Mouse (Mus musculus) gonadal fat pad, adult 2 months (tissue): Measurements from ENCODE around the gene Marveld2. TPM values are rescaled to one million over a fixed set of nuclear protein-coding genes. Genes with fewer than 3 reads are reported as not detected.

Experiments used
- DNase-seq: peaks from one replicate; pipeline ENCODE4 v3.0.0-alpha.2; 2012; ENCODE audit warnings: low read depth
- polyA plus RNA-seq: library from polyadenylated mRNA; depleted of rRNA; stranded (reverse); fragments of >200 nt; gene quantifications from 2 replicates; pipeline ENCODE4 v1.2.3, GENCODE M21; 2012

The Marveld2 gene
- polyA plus RNA-seq, 1 experiment: 10.3 TPM

DNA sequence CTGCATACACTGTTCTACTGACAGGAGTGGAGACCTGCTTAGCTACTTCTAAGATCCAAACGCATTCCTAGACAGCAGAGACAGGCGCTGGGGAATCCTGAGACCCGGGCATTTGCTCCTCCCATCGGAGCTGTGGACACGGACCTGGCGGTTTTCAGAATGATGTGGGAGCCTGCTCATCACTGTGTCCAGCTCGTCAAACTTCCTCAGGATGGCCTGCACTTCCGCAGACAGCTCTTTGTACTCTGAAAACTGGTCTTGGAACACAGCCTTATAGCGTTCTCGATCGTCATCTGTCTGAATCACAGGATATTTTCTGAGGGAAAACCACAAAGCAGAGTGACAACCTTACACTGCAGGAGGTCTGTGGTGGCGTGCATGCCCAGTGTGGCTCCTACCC lies 16.5 kb downstream of the Marveld2 start:
- no peak for DNase-seq

DNA sequence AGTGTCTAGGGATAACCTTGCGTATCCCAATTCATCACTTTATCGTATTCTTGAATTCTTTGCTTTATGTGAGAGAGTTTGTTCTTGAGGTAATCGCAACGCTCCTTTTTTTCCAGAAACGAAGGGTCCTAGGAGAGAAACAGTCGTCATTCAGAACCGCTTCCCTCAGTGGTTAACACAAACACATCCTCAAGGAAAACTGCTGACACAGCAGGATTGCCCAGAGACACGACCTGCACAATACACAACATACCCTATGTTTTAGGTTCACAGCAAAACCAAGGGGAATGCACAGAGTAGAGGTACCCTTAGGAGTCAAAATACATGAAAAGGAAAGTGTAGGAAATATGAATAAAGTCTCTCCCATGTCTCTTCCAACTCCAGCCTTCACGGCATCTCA lies 19.5 kb downstream of the Marveld2 start:
- no peak for DNase-seq

DNA sequence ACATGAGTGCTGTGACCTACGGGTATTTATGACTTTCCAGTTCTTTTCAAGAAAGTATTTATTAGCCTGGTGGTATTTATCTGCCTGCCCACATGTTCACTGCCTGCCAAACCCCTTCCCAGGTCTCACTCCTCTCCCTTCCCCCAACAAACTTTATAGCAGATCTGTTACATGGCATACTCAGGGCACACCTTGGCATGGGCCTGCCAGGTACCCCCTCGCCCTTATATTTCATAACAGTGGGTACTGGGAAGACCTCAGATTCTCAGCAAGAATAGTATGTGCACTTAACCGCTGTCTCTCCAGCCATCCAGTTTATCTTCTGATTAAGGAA lies 21.3 kb downstream of the Marveld2 start:
- no peak for DNase-seq

DNA sequence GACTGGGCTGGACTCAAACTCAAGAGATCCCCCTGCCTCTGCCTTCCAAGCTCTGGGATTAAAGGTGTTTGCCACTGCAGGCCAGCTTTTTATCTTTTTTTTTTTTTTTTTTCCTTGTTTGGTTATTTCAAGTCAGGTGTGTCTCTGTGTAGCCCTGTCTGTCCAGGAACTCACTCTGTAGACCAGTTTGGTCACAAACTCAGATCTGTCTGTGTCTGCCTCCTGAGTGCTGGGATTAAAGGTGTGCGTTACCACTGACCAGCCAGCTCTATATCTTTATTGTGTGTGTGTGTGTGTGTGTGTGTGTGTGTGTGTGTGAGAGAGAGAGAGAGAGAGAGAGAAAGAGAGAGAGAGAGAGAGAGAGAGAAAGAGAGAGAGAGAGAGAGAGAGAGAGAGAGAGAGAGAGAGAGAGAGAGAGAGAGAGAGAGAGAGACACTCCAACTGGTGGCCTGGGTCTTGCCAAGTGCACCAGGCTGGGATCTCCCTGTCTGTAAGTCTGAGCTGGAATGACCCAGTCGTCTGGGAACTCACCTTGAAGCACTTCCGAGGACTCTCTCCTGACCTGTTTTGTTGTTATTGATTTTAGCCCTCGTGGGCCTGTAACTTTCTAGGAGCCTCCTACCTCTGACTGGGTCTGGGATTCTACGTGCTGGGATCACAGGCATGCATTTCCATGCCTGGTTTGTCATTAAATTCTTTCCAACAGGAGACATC lies 21.8 kb downstream of the Marveld2 start:
- no peak for DNase-seq

DNA sequence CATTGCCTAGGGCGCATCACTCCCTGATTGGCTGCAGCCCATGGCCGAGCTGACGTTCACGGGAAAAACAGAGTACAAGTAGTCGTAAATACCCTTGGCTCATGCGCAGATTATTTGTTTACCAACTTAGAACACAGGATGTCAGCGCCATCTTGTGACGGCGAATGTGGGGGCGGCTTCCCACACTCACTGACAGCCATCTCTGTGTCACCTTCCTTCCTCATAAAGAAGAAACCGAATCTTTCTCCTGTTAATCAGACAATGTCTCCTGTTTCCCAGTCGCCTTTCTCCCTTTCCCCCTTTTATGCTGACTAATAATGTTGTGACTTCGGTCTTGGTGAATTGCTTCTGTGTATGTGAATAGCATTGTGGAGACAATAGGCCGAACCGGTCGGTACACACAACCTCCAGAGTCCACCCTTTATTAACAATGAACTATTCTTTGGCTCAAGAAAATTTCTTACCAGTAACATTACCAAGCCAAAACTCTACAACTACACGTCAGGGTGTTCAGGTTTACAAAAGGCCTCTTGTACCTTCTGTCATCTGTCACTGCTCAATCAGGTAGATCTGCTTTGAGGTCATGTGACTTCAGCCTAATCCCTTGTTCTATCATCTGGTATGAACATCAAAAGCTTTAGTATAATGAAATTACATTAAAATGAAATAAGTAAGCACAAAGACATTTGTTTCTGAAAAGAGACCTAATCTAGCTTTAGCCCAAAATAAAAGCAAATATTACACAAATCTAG lies 22.6 kb downstream of the Marveld2 start:
- no peak for DNase-seq

DNA sequence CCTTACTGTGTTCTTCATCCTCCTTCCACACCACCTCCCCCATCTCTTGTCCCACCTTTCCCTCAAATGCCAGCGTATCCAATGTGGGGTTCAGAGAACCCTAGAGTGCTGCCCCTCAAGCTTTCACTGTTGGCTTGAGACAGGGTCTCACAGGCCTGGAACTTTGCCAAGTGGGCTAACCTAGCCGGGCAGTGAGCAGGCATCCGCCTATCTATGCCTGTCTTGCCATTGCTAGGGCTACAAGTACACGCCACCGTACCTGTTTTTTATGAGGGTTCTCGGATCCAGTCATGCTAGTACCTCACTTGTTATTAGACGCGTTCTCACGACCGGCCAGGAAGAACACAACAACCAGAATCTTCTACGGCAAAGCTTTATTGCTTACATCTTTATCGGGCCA lies 28.1 kb downstream of the Marveld2 start:
- DNase-seq: no peak

DNA sequence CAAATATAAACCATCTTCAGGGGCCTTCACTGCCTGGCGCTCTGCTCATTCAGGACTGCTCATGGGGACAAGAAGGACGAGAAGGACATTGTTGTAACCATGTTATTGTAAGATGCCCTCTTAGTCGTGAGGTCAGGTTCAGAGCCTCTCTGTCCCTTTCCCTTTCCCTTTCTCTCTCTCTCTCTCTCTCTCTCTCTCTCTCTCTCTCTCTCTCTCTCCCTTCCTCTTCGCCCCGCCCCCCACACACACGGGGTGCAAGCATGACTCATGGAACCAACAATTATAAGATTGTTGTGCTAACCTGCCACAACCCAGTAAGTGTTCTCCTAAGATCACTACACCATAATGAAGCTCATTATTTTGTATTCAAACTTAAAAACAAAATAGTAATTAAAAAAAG lies 34.6 kb downstream of the Marveld2 start:
- no peak for DNase-seq

DNA sequence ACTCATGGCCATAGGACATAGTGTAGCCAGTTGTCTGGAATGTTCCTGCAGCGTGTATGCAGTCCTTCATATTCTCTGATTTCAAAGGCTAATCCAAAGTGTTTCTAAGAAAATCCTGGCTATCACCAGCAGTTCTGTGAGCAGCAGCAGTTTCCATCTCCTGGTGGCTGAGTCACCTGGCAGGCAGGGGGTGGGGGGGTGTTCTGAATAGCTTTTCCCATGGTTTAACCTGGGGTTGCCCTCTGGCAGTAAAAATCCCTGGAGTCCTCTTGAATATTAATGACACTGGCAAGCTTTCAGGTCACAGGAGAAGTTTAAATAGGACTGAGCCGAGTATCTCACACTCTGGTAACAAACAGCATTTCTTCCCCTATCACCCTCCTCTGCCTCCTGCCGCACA lies 35.1 kb downstream of the Marveld2 start:
- no peak for DNase-seq

DNA sequence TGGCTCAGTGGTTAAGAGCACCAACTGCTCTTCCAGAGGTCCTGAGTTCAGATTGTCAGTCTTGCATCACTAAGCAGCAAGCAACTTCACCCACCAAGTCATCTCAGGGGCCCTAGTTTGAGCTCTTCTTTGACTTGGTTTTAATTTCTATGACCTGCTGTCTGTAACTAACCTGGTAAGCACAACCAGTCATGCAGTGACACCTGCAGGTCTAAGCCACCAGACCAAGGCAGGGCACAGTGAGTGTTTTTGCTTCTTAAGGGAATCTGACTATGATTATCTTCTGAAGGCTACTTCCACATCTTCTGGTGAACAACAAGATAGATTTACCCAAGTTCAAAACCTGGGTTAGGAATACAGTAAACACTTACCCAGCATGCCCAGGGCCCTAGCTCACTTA lies 36.8 kb downstream of the Marveld2 start:
- no peak for DNase-seq

DNA sequence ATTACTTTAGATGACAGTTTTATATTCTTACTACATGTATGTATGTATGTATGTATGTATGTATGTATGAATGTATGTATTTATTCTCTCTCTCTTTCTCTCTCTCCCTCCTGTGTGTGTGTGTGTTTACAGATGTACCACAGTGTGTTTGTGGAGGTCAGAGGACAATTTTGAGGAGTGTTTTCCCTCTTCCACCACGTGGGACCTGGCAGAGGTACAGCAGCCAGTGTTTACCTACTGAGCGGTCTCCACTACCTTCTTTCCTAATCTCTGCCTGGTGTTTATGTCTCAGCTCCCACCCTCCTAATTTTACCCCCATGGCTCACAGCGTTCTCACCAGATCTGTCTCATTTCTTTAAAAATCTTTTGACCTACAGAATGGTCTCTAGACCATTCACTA lies 37.6 kb downstream of the Marveld2 start:
- no peak for DNase-seq

DNA sequence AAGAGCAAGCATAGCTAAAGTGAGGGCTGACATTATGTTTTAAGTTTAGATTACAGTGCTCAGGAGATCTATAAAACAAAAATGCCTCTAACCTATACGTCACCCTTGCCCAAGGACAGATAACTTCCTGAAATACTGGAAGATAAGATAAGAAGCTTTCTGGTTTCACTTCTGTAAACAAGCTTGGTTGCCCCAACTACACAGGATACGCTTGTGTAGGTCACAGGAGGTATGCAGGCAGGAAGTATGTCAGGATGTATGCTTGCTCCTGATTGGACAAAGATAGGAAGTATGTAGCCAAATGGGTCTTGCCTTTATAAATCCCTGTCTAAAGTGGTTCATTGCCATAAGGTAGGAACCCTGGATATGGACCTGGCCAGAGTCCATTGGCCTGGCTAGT lies 40.8 kb downstream of the Marveld2 start:
- no peak for DNase-seq

DNA sequence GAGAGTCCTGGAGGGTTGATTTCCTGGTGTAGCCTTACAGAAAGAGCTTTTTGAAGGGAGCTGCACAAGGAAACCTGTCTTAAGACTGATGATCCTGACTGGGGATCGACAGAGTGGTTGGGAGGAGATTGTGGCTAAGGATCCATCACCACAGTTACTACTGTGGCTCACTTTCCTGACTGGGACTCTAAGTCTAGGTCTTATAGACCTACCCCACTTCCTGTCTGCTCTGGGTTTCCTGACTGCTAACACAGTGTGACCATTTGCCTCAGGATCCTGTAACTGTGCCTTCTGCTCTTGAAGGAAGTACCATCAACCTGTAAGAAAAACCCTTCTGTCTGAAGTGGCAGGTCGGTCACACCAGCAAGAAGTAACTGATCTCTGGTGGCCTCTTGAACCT lies 46.1 kb downstream of the Marveld2 start:
- DNase-seq: no peak

DNA sequence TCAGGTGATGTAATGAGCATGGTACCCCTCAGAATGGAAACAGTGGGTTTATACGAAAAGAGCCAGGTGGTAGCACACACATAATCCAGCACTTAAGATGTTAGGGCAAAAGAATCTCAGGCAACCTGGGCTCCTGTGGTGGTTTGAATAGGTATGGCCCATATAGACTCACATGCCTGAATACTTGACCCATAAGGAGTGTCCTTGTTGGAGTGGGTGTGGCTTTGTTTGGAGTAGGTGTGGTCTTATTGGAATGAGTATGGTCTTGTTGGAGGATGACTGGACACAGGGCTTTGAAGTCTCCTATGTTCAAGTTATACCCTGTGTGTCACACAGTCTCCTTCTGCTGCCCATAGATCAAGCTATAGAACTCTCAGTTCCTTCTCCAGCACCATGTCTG lies 48.4 kb downstream of the Marveld2 start:
- no peak for DNase-seq

DNA sequence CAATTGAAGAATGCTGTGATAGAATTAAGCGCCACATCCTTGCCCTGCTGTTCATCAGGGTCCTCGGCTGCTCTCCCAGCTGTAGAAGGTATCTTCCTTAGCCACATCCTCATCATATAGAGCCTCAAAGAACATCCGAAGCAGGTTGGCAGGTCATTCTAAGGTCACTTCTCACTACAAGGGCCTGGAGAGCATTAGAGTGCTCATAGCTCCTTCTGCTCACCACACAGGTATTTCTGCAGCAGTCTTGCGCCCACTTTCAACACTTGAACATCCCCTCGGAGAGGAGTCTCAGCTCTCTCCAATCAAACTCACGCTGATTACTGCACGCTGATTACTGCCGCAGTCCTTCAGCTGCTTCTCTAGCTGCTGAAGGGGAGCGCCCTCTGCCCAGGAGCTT lies 57.3 kb downstream of the Marveld2 start:
- DNase-seq: no peak

DNA sequence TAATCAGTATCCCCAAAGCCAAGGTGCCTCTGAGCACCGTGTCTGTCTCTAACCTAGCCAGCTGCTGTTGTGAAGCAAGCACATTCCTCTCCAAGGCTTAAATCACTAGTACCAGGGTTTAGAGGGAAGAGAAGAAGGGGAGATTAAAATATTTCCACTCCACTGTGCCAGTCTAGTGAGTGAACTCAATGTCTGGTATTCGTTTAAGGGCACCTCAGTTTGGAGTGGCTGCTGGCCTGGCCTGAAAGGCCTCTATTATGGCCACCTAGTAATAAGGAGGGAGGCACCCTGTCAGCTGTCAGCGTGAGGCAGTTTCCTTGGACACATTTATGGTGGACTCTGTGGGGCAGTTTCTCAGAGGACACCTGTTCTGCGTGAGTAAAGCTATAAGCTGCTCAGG lies 59.8 kb downstream of the Marveld2 start:
- DNase-seq: no peak

DNA sequence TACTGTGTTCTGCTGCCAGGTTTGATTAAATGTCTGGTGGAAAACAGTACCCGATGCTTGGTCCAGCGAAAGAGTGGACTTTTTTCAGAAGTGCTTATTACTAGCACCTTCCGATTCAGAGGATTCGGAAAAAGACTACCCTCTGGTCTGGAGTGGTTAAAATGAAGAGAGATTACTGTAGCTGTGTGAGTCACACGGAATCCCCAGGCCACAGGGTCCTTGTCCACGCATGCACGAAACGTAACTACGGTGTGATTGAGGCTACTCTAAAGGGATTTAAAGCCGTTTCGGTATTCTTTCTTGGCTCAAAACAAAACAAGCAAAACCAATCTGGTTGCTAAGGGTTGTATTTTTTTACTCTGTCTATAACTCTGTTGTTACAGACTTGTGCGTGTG lies 63.7 kb downstream of the Marveld2 start:
- DNase-seq: no peak

DNA sequence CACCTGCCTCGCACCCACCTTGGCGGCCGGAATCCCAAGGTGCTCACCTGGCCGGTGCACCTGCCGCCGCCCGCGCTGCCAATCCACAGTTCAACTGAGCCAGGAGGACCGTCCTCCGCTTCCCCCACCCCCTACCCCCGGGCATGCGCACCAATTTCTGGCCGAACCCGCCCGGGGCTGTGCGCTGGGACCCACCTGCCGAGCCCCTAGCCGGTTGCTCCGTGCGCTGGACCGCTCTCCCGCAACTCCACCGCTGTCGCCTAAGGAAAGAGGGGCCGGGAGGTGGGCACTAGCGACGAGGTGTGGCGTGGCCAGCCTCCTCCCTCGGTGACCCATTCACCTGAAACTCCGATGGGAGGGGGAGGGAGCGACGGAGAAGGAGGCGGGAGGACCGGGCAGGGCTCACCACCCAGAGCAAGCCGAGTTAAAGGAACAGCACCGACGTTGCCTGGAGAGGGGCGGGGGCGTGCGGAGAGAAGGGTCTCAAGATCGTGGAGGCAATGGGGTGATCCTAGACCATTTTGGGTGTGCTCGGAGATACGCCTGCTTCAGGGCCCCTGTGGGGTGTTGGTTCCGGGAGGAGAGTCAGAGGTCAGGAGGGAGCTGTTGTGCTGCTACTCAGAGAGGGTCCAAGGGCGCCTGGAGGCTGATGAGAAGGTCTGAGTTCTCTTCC lies 64.3 kb downstream of the Marveld2 start, which contains the start of gene Ocln:
Gene Ocln (minus strand): TSS at position 350 of the 673 bp plus-strand sequence.
- DNase-seq: peak; percentile 40

DNA sequence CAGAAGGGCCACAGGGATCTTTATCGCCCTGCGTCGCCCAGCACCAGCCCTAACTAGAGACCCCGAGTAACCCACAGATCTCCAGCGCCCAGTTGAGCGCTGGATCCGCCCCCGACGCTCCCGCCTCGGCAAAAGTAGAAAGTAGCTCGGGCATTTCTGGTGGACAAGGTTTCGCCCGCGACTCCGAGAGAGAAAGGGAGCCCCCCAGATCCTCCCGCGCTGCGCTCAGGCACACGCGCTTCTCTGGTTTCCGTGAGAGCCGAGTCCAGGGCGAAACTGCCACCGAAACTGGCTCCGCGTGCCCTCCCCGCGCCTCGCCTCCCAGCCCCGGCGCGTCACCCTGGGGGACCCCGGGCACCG lies 64.8 kb downstream of the Marveld2 start:
- DNase-seq: no peak

DNA sequence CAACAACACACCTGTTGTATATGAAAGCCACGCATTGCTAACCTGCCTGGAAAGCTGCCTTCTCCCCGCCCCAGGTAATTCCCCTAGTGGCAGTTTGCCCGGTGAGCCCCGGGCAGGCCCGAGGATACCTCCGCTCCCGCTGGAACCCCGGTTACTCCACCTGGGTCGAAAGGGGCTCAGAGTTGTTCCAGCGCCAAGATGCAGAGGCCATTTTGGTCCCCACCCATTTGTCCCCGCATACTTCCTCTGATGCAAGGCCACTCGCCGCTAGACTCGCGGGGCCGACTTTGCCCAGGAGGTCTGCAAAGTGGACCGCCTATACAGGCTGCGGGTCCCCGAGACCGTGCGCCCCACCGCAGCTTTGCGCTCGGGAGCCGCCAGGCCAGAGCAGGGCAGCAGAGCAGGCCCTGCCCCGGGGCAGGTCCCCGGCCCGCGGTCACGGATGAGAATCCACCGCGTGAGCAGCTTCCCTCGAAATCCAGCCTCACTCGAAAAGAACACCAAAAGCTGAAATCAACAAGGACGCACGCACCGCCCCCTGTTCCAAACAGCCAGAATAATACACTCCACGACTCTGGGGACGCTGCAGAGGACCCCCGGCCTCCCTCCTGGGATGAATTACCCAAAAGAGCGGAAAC lies 65.3 kb downstream of the Marveld2 start:
- no peak for DNase-seq

DNA sequence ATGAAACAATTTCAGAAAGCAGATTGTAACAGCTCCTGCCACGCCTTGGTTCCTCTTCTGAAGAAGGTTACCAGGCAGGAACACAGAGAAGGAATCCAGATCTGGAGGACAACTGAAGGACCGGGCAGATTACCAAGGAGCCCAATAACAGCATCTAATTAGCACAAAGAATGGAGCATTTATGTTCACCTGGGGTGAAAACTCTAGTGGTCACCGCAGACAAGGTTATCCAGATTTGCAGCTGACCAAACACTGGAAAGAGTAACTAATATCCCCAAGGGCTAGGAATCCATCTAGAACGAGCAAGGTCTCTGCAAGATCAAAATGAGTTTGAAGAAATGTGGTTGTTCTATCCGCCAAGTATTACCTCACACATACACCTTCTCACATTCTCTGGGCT lies 69.5 kb downstream of the Marveld2 start:
- no peak for DNase-seq
